Mouse (Mus musculus) small intestine, adult 10 weeks (tissue): ENCODE results near the gene Tdp2. TPM values are rescaled to one million over a fixed set of nuclear protein-coding genes. Genes with fewer than 3 reads are reported as not detected.

Experiments used
- polyA plus RNA-seq: library from polyadenylated mRNA; stranded (reverse); fragments of 350-450 nt; fragmentation: Illumina TruSeq; extraction: RNeasy Lipid Tissue Mini Kit (QIAGEN cat#74804); gene quantifications from one replicate; pipeline ENCODE4 v1.2.3, GENCODE M21; 2014; ENCODE audit warnings: low replicate concordance

Tdp2 gene
- 357 TPM for polyA plus RNA-seq

GRCm38 (mm10) chr13:24831353-24832130 lies at the start of gene Tdp2, which contains the start of gene Acot13:
Gene Tdp2, plus strand, starts transcription at chr13:24831679.
Gene Acot13, minus strand, starts transcription at chr13:24831540.

DNA sequence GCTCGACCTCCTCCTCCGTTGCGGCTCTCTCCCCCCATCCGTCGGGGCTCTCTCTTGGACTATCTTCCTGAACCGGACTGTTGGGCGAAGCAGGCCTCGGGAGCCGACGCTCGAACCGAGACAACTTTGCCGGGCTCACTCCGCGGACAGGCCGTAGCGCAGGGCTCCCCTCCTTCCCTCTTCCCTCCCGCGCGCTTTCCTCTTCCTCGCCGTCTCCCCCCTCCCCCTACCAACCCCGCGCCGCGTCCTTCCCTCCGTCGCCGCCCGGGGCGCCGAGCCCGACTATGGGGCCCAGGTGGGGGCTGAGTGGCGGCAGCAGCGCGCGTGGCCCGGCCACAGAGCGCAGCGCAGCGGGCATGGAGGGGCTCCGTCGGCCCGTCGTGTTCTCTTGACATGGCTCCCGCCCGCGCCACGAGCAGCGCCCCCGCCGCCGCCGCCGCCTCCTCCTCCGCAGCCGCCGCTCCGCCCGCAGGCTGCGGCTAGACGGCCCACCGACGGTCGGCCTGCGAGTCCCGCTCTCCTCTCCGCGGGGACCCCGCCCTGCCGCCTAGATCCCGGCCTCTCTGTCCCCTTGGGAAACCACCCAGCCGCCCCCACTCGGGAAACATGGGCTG lies 30.1 kb upstream of the Tdp2 start, which contains the start of gene BC005537:
Gene BC005537 (plus strand): TSS at position 350 of the 614 bp plus-strand sequence.

GRCm38 (mm10) chr13:24844983-24845955 lies 13.8 kb downstream of the Tdp2 start, which contains the start of gene D130043K22Rik:
Gene D130043K22Rik, plus strand, starts transcription at chr13:24845135.

Other genes starting within 250 kb of the Tdp2 start
- 3.2 TPM for gene Ripor2, start 249.5 kb upstream of the Tdp2 start, polyA plus RNA-seq
- gene Armh2, start 90.4 kb upstream of the Tdp2 start, polyA plus RNA-seq, result not detected
- 74.0 TPM for gene Gmnn, start 69.8 kb upstream of the Tdp2 start, polyA plus RNA-seq
- 313 TPM for gene BC005537, start 30.0 kb upstream of the Tdp2 start, polyA plus RNA-seq
- 119 TPM for gene Acot13, start 139 bp upstream of the Tdp2 start, polyA plus RNA-seq
- 11.2 TPM for gene D130043K22Rik, start 13.5 kb downstream of the Tdp2 start, polyA plus RNA-seq
- gene Aldh5a1, start 106.0 kb downstream of the Tdp2 start, polyA plus RNA-seq, result 14.3 TPM
- 3.7 TPM for gene Gpld1, start 111.5 kb downstream of the Tdp2 start, polyA plus RNA-seq
- 33.8 TPM for gene Mrs2, start 188.7 kb downstream of the Tdp2 start, polyA plus RNA-seq
- 0.22 TPM for gene Dcdc2a, start 224.3 kb downstream of the Tdp2 start, polyA plus RNA-seq